Mouse (Mus musculus) layer of hippocampus, adult 9-11 months (tissue): ENCODE results near the gene Isoc2b.
A peak's percentile ranks its signal among the peaks of the same experiment; 100 is the strongest.
"Not testable (repeated sequence)": the region's sequence is repeated elsewhere in the genome, so short reads cannot be mapped to it uniquely, and the experiment has no call there.

Experiments
- DNase-seq: peaks from one replicate; pipeline ENCODE4 v3.0.0; 2022

The Isoc2b gene

DNA sequence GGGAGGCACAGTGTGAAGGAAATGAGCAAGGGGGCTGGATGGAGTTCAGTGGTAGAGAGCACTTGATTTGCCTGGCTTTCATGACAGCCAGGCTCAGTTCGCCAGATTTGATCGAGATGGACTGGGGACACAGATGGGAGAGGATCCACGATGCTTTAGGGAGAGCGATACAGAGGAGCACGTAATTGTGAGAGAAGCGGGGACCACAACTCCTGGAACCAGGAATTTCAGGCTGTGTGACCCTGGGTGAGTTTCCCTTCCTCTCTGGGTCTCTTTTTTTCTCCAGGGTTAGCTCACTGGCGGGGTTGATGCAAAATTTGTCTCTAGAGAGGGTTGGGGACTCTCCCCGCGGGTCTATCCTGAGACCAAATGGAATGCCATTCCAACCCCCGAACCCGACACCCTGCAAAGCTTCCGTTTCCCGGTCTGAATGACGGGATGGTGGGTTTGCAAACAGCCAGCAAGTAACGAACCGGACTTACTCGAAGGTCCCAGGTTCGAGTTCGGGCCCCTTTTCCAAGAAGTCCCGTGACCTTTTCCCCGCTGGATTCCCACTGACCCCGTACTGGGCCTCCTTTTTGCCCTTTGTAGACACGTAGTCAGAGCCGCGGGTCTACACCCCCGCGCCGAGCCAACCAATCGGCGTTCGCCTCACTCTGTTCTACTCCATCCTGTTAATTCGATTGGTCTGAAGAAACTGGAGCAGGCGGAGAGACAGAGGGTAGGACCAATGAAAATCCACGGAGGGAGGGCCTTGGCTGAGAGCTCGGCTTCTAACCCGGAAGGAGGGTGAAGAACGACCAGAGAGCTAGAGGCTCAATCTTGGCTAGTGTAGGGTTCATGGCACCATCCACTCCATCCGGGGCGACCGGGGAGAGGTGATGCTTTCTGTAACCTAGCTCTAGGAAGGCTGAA lies 4.2 kb downstream of the Isoc2b start:
- peak; percentile 97 for DNase-seq

GRCm38 (mm10) chr7:4865090-4865489 lies 5.0 kb downstream of the Isoc2b start:
- peak; percentile 27 for DNase-seq

DNA sequence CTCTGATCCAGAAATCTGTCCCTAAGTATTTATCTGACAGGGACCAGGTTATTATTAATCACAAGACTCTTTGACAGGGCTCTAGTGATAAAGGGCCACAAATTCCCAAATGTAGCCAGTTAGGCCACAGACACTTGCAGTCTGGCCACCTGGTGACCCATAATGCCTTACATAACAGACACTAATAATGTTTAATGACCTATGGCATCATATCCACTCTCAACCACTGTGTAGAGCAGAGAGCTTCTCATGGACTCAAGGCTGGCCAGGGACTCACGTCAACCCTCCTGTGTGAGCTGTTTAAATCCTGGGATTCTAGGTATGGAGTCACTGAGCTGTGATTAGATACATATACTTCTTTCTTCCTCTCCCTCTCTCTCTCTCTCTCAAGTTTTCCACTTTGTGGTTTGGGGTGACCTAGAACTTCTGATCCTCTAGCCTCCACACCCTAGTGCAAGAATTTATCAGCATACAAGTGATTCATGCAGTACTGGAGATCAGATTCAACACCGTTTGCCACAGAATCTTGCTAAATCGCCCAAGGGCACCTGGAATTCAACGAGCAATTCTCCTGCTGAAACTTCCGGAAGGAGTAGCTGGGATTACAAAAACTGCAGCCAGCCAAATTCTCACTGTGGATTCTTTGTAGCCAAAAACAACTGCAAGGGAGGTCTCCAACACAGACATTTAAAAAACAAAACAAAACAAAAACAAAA lies 5.8 kb downstream of the Isoc2b start:
- no peak for DNase-seq

- no peak for DNase-seq
Measured at GRCm38 (mm10) chr7:4863541-4864080, 6.4 kb downstream of the Isoc2b start.

GRCm38 (mm10) chr7:4863041-4863440 lies 7.0 kb downstream of the Isoc2b start:
- no peak for DNase-seq

- not testable (repeated sequence) for DNase-seq
Measured at GRCm38 (mm10) chr7:4860926-4861325, 9.1 kb downstream of the Isoc2b start.

DNA sequence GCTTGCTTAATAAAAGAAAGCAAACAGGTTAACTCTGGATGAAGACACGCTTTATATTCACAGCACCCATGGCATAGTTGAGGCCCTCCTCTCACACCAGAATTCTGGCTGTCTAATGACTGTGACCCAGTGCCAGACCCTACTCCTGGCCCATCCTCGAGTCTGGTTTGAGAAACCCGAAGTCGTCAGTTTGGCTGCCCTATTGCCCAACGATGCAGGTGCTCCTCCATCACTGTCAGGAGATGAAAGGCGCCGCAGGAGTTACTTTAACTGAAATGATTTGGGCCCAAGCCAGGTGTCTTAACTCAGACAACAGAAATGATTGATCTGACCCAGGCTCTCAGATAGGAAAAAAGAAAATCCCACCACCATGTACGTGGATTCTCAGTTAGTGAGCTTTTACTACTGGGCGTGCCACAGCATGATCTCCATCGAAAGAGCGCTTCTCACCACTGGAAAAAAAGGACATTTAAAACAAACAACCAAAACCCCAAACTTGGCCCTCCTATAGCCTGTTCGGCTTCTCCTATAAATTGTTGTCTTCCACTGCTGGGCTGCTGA lies 10.6 kb downstream of the Isoc2b start:
- DNase-seq = no peak

- no peak for DNase-seq
Measured at GRCm38 (mm10) chr7:4857321-4857720, 12.7 kb downstream of the Isoc2b start.

- no peak for DNase-seq
Measured at GRCm38 (mm10) chr7:4856508-4856907, 13.6 kb downstream of the Isoc2b start.

DNA sequence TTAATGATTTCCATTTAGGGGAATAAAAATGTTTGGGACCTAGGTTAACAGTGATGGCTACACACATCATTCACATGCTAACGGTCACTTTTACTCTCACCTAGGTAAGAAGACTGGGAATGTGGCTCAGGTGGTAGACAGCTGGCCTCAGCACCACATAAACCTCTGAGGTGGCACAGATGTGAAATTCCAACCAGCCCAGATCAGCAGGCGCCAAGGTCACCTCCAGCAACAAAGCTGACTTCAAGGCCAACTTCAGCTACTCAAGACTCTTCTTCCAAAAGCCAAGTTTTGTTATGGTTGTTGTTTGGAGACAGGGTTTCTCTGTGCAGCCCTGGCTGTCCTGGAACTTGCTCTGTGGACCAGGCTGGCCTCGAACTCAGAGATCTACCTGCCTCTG lies 16.4 kb downstream of the Isoc2b start:
- no peak for DNase-seq

- DNase-seq = no peak
Measured at GRCm38 (mm10) chr7:4851315-4851688, 18.8 kb downstream of the Isoc2b start.

DNA sequence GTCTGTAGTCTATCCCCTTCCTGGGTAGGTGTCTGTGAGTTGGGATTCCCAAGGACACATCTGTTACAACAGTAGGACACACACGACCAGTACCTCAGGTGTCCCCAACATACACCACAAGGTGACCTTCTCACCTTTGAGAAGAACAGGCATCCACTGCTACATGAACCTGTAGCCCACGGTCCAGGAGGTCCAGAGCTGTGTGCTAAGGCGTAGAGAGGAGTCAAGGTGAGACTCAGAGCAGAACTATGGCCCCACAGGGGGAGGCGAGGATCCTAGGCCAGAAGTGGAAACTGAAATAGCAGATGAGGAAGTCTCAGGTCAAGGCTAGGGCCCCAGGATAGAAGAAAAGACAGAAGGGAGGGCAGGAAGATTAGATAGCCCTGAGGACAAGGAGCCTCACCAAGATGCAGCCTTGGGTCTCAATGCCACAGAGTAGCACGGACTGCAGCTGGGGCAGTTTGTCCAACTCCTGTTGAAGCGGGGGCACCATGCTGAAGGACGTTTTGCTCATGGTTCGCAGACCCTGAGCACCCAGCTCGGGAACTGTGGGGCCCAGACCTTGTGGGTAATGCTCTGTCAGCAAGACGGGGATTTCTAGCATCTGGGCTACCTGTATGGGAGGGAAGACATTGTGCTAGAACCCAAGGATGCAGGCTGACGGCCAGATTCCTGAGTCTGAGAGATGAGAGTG lies 19.3 kb downstream of the Isoc2b start:
- DNase-seq = no peak

DNA sequence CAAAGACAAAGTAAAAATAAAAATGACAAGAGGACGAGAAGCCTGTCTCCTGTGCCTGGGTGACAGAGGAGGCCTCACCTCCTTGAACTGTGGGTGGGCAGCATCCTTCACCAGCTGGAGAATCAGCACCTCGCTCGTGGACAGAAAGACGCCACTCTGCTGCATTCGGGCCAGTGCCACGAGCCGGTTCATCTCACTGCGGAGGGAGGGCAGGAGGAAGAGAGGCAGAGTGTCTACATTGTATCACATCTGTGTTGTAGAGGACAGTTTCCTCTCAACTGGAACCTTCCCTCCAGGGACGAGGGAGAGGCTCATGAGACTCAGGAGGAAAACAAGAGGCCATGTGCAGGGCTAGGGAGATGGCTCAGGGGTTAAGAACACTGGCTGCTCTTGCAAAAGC lies 20.7 kb downstream of the Isoc2b start:
- DNase-seq = no peak

DNA sequence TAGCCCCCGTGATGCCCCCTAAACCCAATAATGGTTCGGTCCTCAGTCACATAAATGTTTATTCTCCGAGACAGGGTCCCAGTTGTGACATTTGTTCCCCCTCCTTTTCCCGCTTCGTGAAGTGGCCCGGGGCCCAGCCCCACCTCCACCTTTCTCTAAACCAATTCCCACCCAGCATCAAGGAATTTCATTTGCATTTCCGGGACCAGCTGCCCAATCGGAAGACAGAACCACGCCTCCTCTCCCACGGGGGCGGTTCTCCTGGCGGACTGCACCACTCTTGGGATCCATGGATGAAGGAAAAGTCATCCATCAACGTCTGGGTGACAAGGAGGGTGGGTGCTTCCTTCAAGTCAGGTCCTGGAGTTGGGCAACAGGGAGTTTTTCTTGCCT lies 25.1 kb downstream of the Isoc2b start:
- DNase-seq = peak; percentile 94

- peak; percentile 21 for DNase-seq
Measured at GRCm38 (mm10) chr7:4844245-4844916, 25.7 kb downstream of the Isoc2b start, which contains the start of gene Shisa7. Gene Shisa7 (minus strand): TSS chr7:4844696.

DNA sequence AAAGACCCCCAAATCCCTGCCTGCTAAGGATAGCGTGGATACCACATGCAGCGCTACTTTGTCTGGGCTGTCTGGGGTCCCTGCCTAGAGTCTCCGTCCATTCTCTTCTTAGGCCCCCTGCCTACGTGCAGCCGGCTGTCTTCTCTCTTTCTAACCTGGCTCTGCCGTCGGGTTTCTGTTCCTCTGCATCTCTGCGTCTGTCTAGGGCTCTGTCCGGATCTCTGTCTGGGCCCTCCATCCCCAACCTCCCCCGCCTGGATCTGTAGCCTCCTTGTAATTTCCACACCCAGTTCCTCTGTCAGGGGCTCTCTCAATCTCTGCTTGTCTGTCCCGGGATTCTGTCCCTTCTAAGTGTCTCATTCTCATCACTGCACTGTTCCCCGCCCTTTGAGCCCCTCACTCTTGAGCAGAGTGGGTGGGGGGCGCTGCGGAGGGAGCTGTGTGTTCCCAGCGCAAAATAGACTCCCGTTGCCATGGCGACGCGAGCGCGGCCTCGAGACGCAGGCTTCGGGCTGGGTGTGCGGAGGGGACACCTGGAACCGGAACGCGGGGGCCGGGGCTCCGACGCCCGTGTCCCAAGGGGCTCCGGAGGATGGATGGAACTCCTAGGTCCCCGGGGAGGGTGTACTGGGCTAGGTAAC lies 26.3 kb downstream of the Isoc2b start:
- peak; percentile 87 for DNase-seq

- peak; percentile 67 for DNase-seq
Measured at GRCm38 (mm10) chr7:4842634-4843131, 27.4 kb downstream of the Isoc2b start.

DNA sequence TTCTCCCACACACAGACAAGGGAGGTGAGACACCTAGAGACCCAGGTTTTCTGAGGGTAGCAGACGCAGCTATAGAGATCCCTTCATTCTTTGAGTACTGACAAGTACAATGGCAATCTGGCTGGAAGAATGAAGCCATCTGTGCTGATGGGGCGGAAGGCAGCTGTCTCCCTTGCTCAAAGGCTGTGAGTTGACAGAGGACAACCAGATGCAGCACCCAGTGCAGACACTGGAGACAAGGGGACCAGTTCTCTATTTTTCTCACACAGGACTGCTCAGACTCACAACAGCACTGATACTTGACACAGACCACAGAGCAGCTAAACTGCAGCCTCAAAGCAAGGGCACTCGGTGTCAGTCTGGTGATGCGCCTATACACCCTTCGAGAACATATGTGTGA lies 28.0 kb downstream of the Isoc2b start:
- peak; percentile 78 for DNase-seq

DNA sequence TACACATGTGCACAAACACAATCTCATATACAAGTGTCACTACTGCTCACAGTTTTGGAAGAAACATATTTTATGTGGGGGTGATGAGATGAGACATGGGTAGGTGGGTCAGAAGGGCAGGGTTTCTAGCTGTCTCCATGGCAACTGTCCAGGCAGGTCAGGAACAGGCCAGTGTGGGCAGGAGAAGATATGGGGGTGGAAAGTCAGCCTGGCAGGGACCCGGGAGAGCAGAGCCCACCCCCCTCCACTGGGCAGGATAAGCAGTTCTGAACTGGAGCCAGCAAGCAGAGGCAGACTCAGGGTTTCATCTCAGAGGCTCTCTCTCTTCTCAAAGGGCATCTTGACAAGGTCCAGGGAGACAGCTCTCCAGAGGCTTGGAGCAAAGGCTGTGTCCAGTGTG lies 32.4 kb downstream of the Isoc2b start:
- DNase-seq = no peak

GRCm38 (mm10) chr7:4836351-4836792 lies 33.7 kb downstream of the Isoc2b start:
- DNase-seq = no peak

DNA sequence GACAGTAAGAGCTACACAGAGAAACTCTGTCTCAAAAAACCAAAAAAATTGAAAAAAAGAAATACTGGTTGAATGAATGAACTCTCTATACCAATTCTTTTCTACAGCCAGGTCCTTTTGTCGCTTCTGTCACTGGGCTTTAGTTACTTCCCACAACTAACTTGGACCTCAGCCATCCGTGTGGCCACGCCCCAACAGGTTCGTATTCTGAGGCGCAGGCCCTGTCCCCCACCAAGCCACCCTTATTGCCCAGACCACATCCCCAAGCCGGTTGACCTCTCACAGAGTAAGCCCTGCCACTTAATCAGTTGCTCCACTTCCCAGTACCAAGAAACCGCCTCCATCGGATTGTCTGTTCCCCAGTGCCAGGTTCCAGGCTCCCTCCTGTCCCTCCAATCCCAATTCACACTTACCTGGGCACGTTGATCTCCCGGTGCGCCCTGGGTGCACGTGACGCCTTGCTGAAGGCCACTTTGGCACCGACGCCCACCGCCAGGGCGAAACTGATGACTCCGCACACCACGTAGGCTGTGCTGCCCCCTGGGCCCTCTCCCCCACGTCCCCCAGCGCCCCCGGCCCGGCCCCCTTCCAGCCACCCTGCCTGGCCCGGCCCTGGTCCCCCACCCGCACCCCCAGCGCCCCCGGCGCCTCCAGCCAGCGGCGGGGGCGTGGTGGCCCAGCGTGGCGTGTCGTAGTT lies 34.3 kb downstream of the Isoc2b start:
- no peak for DNase-seq
